8 mouse cellular contexts compared by ENCODE assay signal in the genomic region with DNA sequence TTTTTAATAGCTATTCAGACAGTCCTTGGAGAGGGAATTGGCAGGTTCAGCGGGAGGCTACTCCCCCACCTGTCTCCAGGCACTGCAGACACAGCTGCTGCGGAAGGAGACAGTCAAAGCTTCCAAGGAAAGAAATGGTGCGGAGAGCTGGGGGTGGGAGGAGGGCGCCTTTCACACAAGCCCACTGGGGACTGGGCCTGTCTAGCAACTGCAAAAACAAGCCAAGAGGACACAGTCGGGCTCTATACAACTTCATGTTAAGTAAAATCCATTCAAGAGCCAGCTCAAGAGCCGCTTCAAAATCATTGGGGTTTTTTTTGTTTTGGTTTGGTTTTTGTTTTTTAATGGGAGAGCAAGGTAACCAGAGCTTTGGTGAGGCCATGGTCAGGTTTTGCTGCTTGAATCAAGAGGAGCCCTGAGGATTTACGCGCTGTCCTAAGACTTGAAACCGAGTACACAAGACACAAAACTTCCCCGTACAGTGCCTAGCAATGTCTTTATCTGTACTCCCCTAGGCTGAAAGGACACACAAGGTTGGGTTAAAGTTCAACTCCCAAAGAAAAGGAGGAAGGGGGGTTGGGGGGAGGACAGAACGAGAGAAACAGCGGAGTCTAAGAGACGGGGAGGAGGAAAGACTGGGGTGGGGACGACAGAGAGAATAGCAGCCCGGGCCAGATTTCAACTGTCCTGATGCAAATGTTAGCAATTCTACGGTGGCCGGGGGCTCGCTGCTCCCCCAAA.
A peak's percentile ranks its signal among the peaks of the same experiment; 100 is the strongest.
DNase-seq lines count a peak whose midpoint lies in the region; ATAC-seq and TF ChIP-seq lines count a peak whose summit lies in the region.

No protein-coding gene starts in this region.

- under 1% methylated on average over 18 of the region's 18 CpGs for WGBS in forebrain, embryonic 13.5 days
- WGBS in heart, embryonic 15.5 days: 3% methylated on average over 18 of the region's 18 CpGs
- 2% methylated on average over 18 of the region's 18 CpGs for WGBS in kidney, embryonic 16.5 days
- 6% methylated on average over 18 of the region's 18 CpGs for WGBS in liver, embryonic 16.5 days (ENCODE audit: insufficient replicate concordance)
- WGBS in neural tube, embryonic 12.5 days: 2% methylated on average over 18 of the region's 18 CpGs

- H3K27ac ChIP-seq in ES-Bruce4 (ENCODE audit: insufficient read depth, low read length): no peak overlapping the region
- H3K27ac ChIP-seq in forebrain, embryonic 13.5 days: peak overlapping the region; percentile 93
- peak overlapping the region; percentile 85 for H3K27ac ChIP-seq in heart, embryonic 15.5 days
- peak overlapping the region; percentile 81 for H3K27ac ChIP-seq in kidney, embryonic 16.5 days (ENCODE audit: low read length)
- H3K27ac ChIP-seq in liver, embryonic 16.5 days (ENCODE audit: low read length): no peak overlapping the region
- H3K27ac ChIP-seq in neural tube, embryonic 12.5 days: peak overlapping the region; percentile 28; the same call in 1 of the 2 replicates

- ATAC-seq in forebrain, embryonic 13.5 days: peak; percentile 80
- 0 out of 2 replicates have a peak, but pooled peaks have one; percentile 36 for ATAC-seq in heart, embryonic 15.5 days (replicated peaks; ENCODE audit: insufficient number of reproducible peaks, insufficient read depth, low FRiP score, low read depth)
- ATAC-seq in kidney, embryonic 16.5 days (ENCODE audit: low FRiP score, low TSS enrichment): peak; percentile 86
- ATAC-seq in liver, embryonic 16.5 days (ENCODE audit: low read depth): no peak
- ATAC-seq in neural tube, embryonic 12.5 days (ENCODE audit: low FRiP score, low read depth): peak; percentile 80

- no peak for TF ChIP-seq POLR2A in ES-Bruce4 (IDR thresholded peaks at IDR 0.05; ENCODE audit: insufficient read depth, low read length)

- TF ChIP-seq EP300 in ES-Bruce4 (IDR thresholded peaks at IDR 0.05; ENCODE audit: insufficient read depth, low read depth, low read length): no peak

- no peaks in the 10 kb centered on the region for H3K4me1 ChIP-seq in ES-Bruce4 (ENCODE audit: control insufficient read depth, insufficient read depth, low read length)
- H3K4me1 ChIP-seq in forebrain, embryonic 13.5 days: peaks cover 23% of the 10 kb centered on the region
- peaks cover 14% of the 10 kb centered on the region for H3K4me1 ChIP-seq in heart, embryonic 15.5 days (replicated peaks)
- H3K4me1 ChIP-seq in kidney, embryonic 16.5 days (ENCODE audit: insufficient read depth, low read length): peaks cover 6% of the 10 kb centered on the region; the same call in 1 of the 2 replicates
- H3K4me1 ChIP-seq in liver, embryonic 16.5 days (ENCODE audit: control insufficient read depth, low read depth, low read length): no peaks in the 10 kb centered on the region; the same call in 1 of the 2 replicates
- peaks cover 11% of the 10 kb centered on the region for H3K4me1 ChIP-seq in neural tube, embryonic 12.5 days

- H3K36me3 ChIP-seq in ES-Bruce4 (ENCODE audit: control insufficient read depth, insufficient read depth, low read length, poor library complexity, severe bottlenecking): no peaks in the 10 kb centered on the region
- no peaks in the 10 kb centered on the region for H3K36me3 ChIP-seq in forebrain, embryonic 13.5 days (ENCODE audit: poor library complexity, severe bottlenecking)
- no peaks in the 10 kb centered on the region for H3K36me3 ChIP-seq in heart, embryonic 15.5 days
- H3K36me3 ChIP-seq in kidney, embryonic 16.5 days (ENCODE audit: insufficient read depth, low read length): no peaks in the 10 kb centered on the region
- no peaks in the 10 kb centered on the region for H3K36me3 ChIP-seq in liver, embryonic 16.5 days (ENCODE audit: control insufficient read depth, insufficient read depth)
- no peaks in the 10 kb centered on the region for H3K36me3 ChIP-seq in neural tube, embryonic 12.5 days

- H3K9me3 ChIP-seq in ES-Bruce4 (replicated peaks; ENCODE audit: control insufficient read depth, insufficient read depth, low read length, poor library complexity, severe bottlenecking): no peaks in the 10 kb centered on the region
- peaks cover 3% of the 10 kb centered on the region; the same call in 1 of the 2 replicates for H3K9me3 ChIP-seq in forebrain, embryonic 13.5 days (replicated peaks)
- H3K9me3 ChIP-seq in heart, embryonic 15.5 days (replicated peaks): 0 out of 2 replicates have a peak, but pooled peaks cover 5% of the 10 kb centered on the region
- peaks cover 8% of the 10 kb centered on the region; the same call in 1 of the 2 replicates for H3K9me3 ChIP-seq in kidney, embryonic 16.5 days (ENCODE audit: low read length)
- no peaks in the 10 kb centered on the region for H3K9me3 ChIP-seq in liver, embryonic 16.5 days (replicated peaks; ENCODE audit: control insufficient read depth, low read length)
- H3K9me3 ChIP-seq in neural tube, embryonic 12.5 days: peaks cover 6% of the 10 kb centered on the region; the same call in 1 of the 2 replicates

- peak overlapping the region; percentile 62 for H3K4me2 ChIP-seq in forebrain, embryonic 13.5 days
- H3K4me2 ChIP-seq in heart, embryonic 15.5 days: peak overlapping the region; percentile 78
- peak overlapping the region; percentile 86 for H3K4me2 ChIP-seq in kidney, embryonic 16.5 days (replicated peaks; ENCODE audit: low read depth, low read length)
- H3K4me2 ChIP-seq in liver, embryonic 16.5 days (ENCODE audit: low read depth, low read length): peak overlapping the region; percentile 68
- H3K4me2 ChIP-seq in neural tube, embryonic 12.5 days (replicated peaks): peak overlapping the region; percentile 62

- DNase-seq in c-Kit-positive CD71-negative TER-119-negative erythroid progenitor cells, embryonic 14.5 days (ENCODE audit: low read depth): peak; percentile 5
- peak; percentile 8 for DNase-seq in thymus, postnatal 25 days

- no peaks in the 10 kb centered on the region; the same call in 1 of the 2 replicates for H3K27me3 ChIP-seq in ES-Bruce4 (ENCODE audit: control insufficient read depth, insufficient read depth, low read length, poor library complexity, severe bottlenecking)
- H3K27me3 ChIP-seq in forebrain, embryonic 13.5 days: no peaks in the 10 kb centered on the region
- H3K27me3 ChIP-seq in heart, embryonic 15.5 days: no peaks in the 10 kb centered on the region
- no peaks in the 10 kb centered on the region for H3K27me3 ChIP-seq in kidney, embryonic 16.5 days (ENCODE audit: insufficient read depth, low read length)
- peaks cover 13% of the 10 kb centered on the region for H3K27me3 ChIP-seq in liver, embryonic 16.5 days (ENCODE audit: control insufficient read depth, insufficient read depth, low read depth, low read length)
- H3K27me3 ChIP-seq in neural tube, embryonic 12.5 days (replicated peaks): no peaks in the 10 kb centered on the region

- H3K9ac ChIP-seq in ES-Bruce4 (ENCODE audit: low read depth, poor library complexity, severe bottlenecking): peak overlapping the region; percentile 50
- peak overlapping the region; percentile 65 for H3K9ac ChIP-seq in forebrain, embryonic 13.5 days
- H3K9ac ChIP-seq in heart, embryonic 15.5 days: peak overlapping the region; percentile 59
- H3K9ac ChIP-seq in kidney, embryonic 16.5 days (replicated peaks; ENCODE audit: low read length): peak overlapping the region; percentile 72
- H3K9ac ChIP-seq in liver, embryonic 16.5 days (ENCODE audit: low read depth, low read length): no peak overlapping the region; the same call in 1 of the 2 replicates
- peak overlapping the region; percentile 51 for H3K9ac ChIP-seq in neural tube, embryonic 12.5 days

- peak overlapping the region; percentile 41 for H3K4me3 ChIP-seq in ES-Bruce4 (ENCODE audit: low read depth, low read length)
- H3K4me3 ChIP-seq in forebrain, embryonic 13.5 days: peak overlapping the region; percentile 40
- peak overlapping the region; percentile 48 for H3K4me3 ChIP-seq in heart, embryonic 15.5 days
- H3K4me3 ChIP-seq in kidney, embryonic 16.5 days (ENCODE audit: low read length): peak overlapping the region; percentile 49
- peak overlapping the region; percentile 50 for H3K4me3 ChIP-seq in liver, embryonic 16.5 days (ENCODE audit: low read depth, low read length)
- peak overlapping the region; percentile 21 for H3K4me3 ChIP-seq in neural tube, embryonic 12.5 days

- no peak for TF ChIP-seq CTCF in ES-Bruce4 (IDR thresholded peaks at IDR 0.05; ENCODE audit: low read depth, low read length)

Comparison
In these comparisons a context has a peak if more than half of its experiments do, and no peak if none do; other contexts are left out.
1. H3K27ac ChIP-seq: peak in forebrain, embryonic 13.5 days (single experiment), heart, embryonic 15.5 days (single experiment), kidney, embryonic 16.5 days (single experiment) and neural tube, embryonic 12.5 days (single experiment); none in ES-Bruce4 (single experiment) and liver, embryonic 16.5 days (single experiment).
2. Peak in every context shown above with its lines, with median percentiles within 50 percentile points of each other: H3K4me3 ChIP-seq and H3K4me2 ChIP-seq.